Mouse (Mus musculus): Measurements from ENCODE around the gene Tnrc6a.

GRCm38 (mm10) chr7:123240064-123240463 is 116.4 kb downstream of the Tnrc6a start:
- TF ChIP-seq CTCF (IDR thresholded peaks at IDR 0.05; ENCODE audit: low read depth, low read length): no peak
- TF ChIP-seq TAL1 (conservative IDR thresholded peaks at IDR 0.05; ENCODE audit: low read depth, low read length): no peak

Data from G1E (cell line).